Mouse (Mus musculus): Measurements from ENCODE around the gene Borcs6.

Gene Borcs6

GRCm38 (mm10) chr11:69103531-69104435 is 44.3 kb downstream of the Borcs6 start:
- DNase-seq: peak; percentile 7

GRCm38 (mm10) chr11:69104487-69104886 is 45.0 kb downstream of the Borcs6 start:
- DNase-seq: peak; percentile 4

- DNase-seq: no peak
Observed at GRCm38 (mm10) chr11:69105227-69105626, 45.7 kb downstream of the Borcs6 start.

DNA sequence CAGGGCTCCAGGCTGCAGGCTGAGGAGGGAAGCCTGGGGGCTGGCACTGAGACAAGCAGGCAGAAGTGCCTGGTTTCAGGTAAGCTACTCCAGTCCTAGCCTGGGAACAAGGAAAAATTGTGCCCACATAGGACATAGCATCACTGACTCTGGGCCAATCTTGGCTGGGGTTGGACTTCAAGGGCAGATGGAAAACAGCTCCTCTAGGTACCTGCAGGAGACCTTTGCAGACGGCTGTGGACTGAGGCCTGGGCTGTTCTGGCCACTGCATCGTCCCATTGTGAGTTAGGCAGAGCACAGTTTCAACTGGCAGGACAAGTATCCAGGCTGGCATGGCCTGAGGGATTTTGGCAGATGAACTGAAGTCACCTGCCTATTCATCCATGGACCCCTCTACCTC is 46.3 kb downstream of the Borcs6 start:
- no peak for DNase-seq

GRCm38 (mm10) chr11:69106299-69106698 is 46.8 kb downstream of the Borcs6 start:
- no peak for DNase-seq

DNA sequence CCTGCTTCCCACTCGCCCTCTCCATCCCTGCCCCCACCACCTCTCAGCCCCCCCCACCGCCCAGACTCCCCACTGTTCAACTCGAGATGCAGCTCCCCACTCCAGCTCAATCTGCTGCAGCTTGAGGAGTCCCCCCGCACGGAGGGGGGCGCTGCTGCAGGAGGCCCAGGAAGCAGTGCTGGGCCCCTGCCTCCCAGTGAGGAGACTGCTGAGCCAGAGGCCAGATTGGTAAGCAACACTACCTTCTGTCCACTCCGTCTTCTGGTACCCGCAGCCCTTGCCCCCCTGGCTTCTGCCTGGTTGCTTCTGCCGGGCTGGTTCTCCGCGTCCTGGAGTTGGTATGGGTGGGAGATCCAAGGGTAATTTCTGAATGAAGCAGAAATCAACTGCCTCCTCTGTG is 47.3 kb downstream of the Borcs6 start:
- DNase-seq: no peak

GRCm38 (mm10) chr11:69107676-69108075 is 48.2 kb downstream of the Borcs6 start:
- DNase-seq: peak; percentile 6

DNA sequence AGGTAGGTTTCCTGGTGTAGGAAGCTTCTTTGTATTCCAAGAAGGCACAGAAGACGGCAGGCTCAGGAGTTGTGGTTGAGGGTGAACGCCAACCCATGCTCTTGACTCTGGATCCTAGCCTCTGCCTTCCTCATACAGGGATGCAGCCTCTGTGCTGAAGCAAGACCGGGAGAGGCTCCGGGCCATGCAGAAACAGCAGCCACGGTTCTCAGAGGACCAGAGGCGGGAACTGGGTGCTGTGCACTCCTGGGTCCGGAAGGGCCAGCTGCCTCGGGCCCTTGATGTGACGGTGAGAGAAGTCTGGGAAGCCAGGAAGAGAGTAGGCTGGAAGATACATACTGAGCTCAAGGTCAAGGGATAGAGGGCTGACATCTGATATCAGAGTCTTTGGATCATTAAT is 48.7 kb downstream of the Borcs6 start:
- DNase-seq: peak; percentile 7

GRCm38 (mm10) chr11:69109032-69109900 is 49.7 kb downstream of the Borcs6 start:
- DNase-seq: peak; percentile 14

- DNase-seq: peak; percentile 95
Observed at GRCm38 (mm10) chr11:69110319-69111046, 51.0 kb downstream of the Borcs6 start.
